Mouse (Mus musculus) cortical plate, adult 2 months (tissue): ENCODE data around the gene Nln. TPM values are rescaled to one million over a fixed set of nuclear protein-coding genes. Genes with fewer than 3 reads are reported as not detected.

ENCODE experiments used
- H3K27ac ChIP-seq: fragments of 200-500 bp; 2 replicates; pipeline ENCODE4 v1.5.1; 2012; ENCODE audit warnings: low read length, control low read depth, inconsistent platforms; ENCODE audit not compliant: insufficient read depth
- H3K4me1 ChIP-seq: fragments of 200-500 bp; 2 replicates; pipeline ENCODE4 v1.6.1; 2011; ENCODE audit warnings: low read length; ENCODE audit not compliant: control insufficient read depth, insufficient read depth
- H3K4me3 ChIP-seq: fragments of 200-500 bp; 2 replicates; pipeline ENCODE4 v1.5.1; 2011; ENCODE audit warnings: mild to moderate bottlenecking, low read length, control low read depth; ENCODE audit not compliant: insufficient read depth
- CTCF ChIP-seq: fragments of 200-500 bp; IDR thresholded peaks from 2 replicates; pipeline ENCODE4 v1.5.1; 2011; ENCODE audit warnings: mild to moderate bottlenecking, control low read depth, low read length; ENCODE audit not compliant: insufficient read depth; ENCODE audit errors: extremely low read depth
- POLR2A ChIP-seq: fragments of 200-500 bp; IDR thresholded peaks from 2 replicates; pipeline ENCODE4 v1.6.1; 2011; ENCODE audit warnings: mild to moderate bottlenecking, low read length, control low read depth; ENCODE audit not compliant: insufficient read depth; ENCODE audit errors: extremely low read depth
- polyA plus RNA-seq: library from polyadenylated mRNA; depleted of rRNA; stranded (reverse); fragments of >200 nt; gene quantifications from 2 replicates; pipeline ENCODE4 v1.2.3, GENCODE M21; 2012

The Nln gene
- polyA plus RNA-seq, 1 experiment = 19.9 TPM

DNA sequence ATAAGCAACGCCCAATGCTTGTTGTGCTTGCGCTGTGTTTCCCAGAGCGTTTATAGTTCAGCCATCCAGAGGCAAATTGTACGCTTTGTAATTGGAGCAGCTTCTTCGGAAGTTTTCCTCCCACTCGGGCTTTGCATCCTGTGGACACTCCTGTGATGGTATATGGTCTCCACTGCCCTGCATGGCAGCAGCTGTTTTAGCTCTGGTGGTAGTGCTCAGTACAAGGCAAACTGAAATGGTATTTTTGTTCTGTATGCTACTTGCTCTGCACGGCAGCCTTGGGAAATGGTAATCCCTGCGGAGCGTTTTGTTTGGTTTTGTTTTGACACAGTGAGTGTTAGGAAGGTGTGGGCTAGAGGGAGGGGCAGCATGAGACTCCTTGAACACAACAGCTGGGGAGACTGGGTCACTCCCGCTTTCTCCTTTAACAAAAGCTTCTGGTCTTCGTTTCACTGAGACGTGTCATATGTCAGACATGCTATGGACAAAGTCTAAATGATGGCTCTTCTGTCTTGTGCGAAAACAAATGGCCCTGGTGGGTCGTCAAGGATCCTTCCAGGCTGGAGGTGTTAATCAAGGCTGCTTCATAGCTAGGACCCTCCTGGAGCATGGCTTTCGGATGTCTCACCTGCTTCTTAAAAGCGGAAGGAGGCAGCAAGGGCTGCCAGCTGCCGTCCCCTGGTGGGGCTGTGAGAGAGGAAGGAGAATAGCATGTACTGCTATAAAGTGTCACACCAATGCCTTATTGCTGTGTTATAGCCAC, 12.8 kb upstream of the Nln start:
- no peak overlapping the region for H3K4me3 ChIP-seq
- TF ChIP-seq POLR2A (no peak), CTCF (no peak)

DNA sequence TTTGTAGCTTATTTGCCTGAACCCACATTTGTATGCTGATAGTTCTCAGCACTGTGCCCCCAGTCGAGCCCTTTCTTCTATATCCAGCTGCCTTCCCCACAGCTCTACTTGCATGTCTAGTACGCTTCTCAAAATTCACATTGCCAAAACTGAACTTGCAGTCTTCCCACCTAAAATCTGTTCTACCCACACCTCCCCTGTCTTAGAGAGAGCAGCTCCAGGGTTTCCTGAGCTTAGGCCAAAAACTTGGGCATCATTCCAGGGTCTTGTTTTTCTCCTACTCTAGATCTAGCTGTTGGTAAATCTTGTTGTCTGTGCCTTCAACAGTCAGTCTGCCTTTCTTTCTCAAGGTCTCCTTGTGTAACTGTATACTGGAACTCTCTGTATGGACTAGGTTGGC, 5.4 kb upstream of the Nln start:
- no peak for TF ChIP-seq POLR2A
- Histone ChIP-seq H3K4me1 (peaks cover 7% of the 10 kb centered on the region), H3K27ac (no peak overlapping the region), H3K4me3 (no peak overlapping the region)

More for the DNA sequence above, 12.8 kb upstream of the Nln start:
- no peak overlapping the region for H3K27ac ChIP-seq
- H3K4me1 ChIP-seq = no peaks in the 10 kb centered on the region; the same call in 1 of the 2 replicates

GRCm38 (mm10) chr13:104113782-104114181, 4.4 kb upstream of the Nln start:
- Histone ChIP-seq H3K4me3 (no peak overlapping the region), H3K4me1 (peaks cover 7% of the 10 kb centered on the region), H3K27ac (no peak overlapping the region)
- no peak for TF ChIP-seq CTCF
- TF ChIP-seq POLR2A = no peak

DNA sequence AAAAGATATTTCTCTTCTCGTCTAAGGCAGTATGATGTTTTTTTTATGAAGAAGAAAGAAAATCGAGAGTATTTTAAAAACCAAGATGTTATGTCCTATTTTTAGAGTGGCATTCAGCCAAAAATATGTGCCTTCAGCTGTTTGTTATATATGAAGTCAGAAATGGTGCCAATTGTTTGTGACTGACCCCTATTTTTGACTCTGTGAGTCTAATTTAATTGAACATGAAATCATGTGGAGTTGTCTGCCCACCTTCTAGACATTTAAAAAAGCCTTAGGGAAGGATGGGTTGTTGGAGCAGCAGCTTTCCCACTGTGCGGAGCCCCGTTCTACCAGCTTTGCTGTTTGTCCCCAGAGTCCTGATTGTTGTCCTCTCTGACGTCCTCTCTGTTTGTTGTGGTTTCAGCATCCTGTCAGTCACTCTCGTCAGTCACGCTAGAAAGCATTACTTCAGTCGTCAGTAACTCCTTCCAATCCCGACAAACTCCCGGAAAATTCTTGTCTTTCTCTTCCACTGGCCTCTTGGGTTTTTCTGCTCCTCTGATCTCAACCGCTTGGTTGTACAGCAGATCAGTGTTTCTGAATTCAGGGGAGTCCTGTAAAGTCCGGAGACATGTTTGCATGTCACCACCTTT, 3.0 kb upstream of the Nln start:
- H3K4me1 ChIP-seq = peaks cover 7% of the 10 kb centered on the region
- H3K4me3 ChIP-seq = peak overlapping the region; percentile 98
- no peak for TF ChIP-seq CTCF
- TF ChIP-seq POLR2A = peak; percentile 26; the same call in 1 of the 2 replicates
- peak overlapping the region; percentile 67 for H3K27ac ChIP-seq

- no peak for TF ChIP-seq POLR2A
- no peak for TF ChIP-seq CTCF
- Histone ChIP-seq H3K4me3 (peak overlapping the region; percentile 98), H3K4me1 (peaks cover 5% of the 10 kb centered on the region), H3K27ac (no peak overlapping the region)
These were observed 1.1 kb upstream of the Nln start for GRCm38 (mm10) chr13:104110526-104110925.

GRCm38 (mm10) chr13:104109816-104110521, 555 bp upstream of the Nln start:
- H3K4me1 ChIP-seq = peaks cover 3% of the 10 kb centered on the region; the same call in 1 of the 2 replicates
- peak overlapping the region; percentile 98 for H3K4me3 ChIP-seq
- TF ChIP-seq CTCF (no peak), POLR2A (no peak)
- peak overlapping the region; percentile 92 for H3K27ac ChIP-seq

DNA sequence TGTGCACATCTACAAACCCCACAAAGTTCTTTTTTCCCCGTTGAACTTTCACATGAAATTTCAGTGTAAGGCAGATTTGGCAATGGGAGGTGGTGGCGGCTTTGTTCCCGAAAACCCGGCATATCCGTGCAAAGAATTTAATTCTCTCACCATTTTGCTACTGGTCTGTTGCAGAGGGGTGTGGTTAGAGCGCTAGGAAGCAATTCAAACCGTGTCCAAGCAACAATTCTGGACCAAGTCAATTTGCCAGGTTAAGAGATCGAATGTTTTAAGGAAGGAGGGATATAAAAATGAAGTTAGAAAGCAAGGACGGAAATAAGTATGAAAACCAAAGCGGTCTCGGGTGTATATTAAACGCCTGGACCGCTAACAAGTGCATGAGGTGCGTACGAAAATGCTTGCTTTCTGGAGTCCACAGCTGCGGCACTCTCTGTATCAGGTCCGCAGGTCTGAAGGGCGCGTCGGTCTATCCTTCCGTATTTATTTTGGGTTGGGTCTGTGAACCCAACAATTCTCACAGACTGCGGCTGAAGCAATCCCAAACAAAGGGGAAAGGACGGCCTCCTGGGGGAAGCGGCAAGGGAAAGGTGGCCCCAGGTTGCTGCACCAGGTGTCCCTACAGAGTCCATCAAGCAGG, 645 bp downstream of the Nln start:
- Histone ChIP-seq H3K4me3 (peak overlapping the region; percentile 98), H3K4me1 (peaks cover 3% of the 10 kb centered on the region; the same call in 1 of the 2 replicates), H3K27ac (peak overlapping the region; percentile 94)
- TF ChIP-seq CTCF (no peak), POLR2A (no peak)

DNA sequence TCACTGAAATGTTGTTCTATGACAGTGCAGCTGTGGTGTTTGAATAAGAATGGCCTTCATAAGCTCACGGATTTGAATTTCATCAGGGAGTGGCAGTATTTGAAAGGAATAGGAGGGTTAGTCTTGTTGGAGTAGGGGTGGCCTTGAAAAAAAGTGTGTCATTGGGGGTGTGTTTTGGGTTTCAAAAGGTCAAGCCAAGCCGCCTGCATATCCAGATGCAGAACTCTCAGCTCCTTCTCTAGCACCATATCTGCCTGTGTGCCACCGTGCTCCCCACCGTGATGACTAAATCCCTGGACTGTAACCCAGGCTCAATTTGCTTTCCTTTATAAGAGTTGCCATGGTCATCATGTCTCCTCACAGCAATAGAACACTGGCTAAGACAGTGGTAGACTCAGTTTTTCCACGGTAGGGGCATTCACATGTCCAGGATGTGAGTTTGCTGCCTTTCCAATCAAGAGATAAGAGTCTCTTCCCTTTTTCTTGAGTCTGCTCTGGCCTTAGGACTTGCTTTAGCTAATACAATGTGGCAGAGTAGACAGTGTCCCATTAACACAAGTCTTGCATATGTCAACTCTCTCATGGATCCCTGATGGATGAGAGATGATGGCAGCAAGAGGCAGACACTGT, 7.7 kb downstream of the Nln start:
- TF ChIP-seq CTCF (no peak), POLR2A (no peak)
- H3K4me1 ChIP-seq = no peaks in the 10 kb centered on the region
- no peak overlapping the region for H3K27ac ChIP-seq
- no peak overlapping the region for H3K4me3 ChIP-seq

- TF ChIP-seq CTCF (no peak), POLR2A (no peak)
- Histone ChIP-seq H3K4me3 (no peak overlapping the region), H3K27ac (no peak overlapping the region), H3K4me1 (no peaks in the 10 kb centered on the region)
These were observed 9.0 kb downstream of the Nln start for GRCm38 (mm10) chr13:104100416-104100815.
